Mouse (Mus musculus) E14TG2a.4 (cell line): ENCODE data around the gene Dzip1.

Experiments used
- H3K27me3 ChIP-seq: 2 replicates; pipeline ENCODE4 v1.6.1; 2014; ENCODE audit warnings: low read length, control low read depth; ENCODE audit not compliant: insufficient read depth
- H3K36me3 ChIP-seq: 2 replicates; pipeline ENCODE4 v1.6.1; 2014; ENCODE audit warnings: low read length, control low read depth; ENCODE audit not compliant: insufficient read depth
- H3K4me1 ChIP-seq: replicated peaks from 2 replicates; pipeline ENCODE4 v1.6.1; 2014; ENCODE audit warnings: low read depth, low read length, control low read depth
- H3K4me3 ChIP-seq: replicated peaks from 2 replicates; pipeline ENCODE4 v1.5.1; 2014; ENCODE audit warnings: mild to moderate bottlenecking, low read length
- H3K9me3 ChIP-seq: 2 replicates; pipeline ENCODE4 v1.6.1; 2014; ENCODE audit warnings: low read length, control low read depth
- CTCF ChIP-seq: conservative IDR thresholded peaks from 2 replicates; pipeline ENCODE4 v1.5.1; 2014; ENCODE audit warnings: low read length
- NANOG ChIP-seq: IDR thresholded peaks from 2 replicates; pipeline ENCODE4 v1.6.1; 2014; ENCODE audit warnings: borderline replicate concordance, low read length, mixed read lengths
- POU5F1 ChIP-seq: IDR thresholded peaks from 2 replicates; pipeline ENCODE4 v1.6.1; 2014; ENCODE audit warnings: low read length, borderline replicate concordance

Gene Dzip1

DNA sequence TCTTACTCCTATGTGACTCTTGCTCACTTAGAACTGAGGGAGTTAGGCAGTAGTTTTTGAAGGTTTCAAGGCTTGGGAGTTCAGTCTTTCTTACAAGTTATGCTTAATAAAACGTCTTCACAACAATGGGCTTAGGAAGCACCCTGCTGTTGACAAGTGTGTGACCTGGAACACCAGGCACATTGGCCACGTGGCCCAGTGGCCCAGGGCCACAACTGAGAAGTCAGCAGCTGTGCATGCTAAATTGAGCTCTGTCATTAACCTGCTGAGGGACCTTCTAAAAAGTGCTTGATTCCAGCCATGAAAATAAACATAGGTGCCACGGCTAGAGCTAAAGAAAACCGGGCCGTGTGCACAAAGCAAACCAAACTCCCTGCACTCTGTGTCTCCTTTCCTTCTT is 85.8 kb downstream of the Dzip1 start:
- Histone ChIP-seq H3K4me1 (peaks cover 2% of the 10 kb centered on the region; the same call in 1 of the 2 replicates), H3K9me3 (no peaks in the 10 kb centered on the region), H3K4me3 (no peak overlapping the region), H3K27me3 (no peaks in the 10 kb centered on the region), H3K36me3 (no peaks in the 10 kb centered on the region)
- TF ChIP-seq POU5F1 (no peak), CTCF (no peak), NANOG (no peak)

- Histone ChIP-seq H3K4me3 (no peak overlapping the region), H3K27me3 (no peaks in the 10 kb centered on the region), H3K9me3 (no peaks in the 10 kb centered on the region), H3K4me1 (peaks cover 4% of the 10 kb centered on the region; the same call in 1 of the 2 replicates), H3K36me3 (no peaks in the 10 kb centered on the region)
- TF ChIP-seq CTCF (no peak), NANOG (no peak), POU5F1 (no peak)
Measured at GRCm38 (mm10) chr14:118838556-118839120, 86.6 kb downstream of the Dzip1 start.

GRCm38 (mm10) chr14:118836754-118837153 is 88.5 kb downstream of the Dzip1 start:
- Histone ChIP-seq H3K27me3 (no peaks in the 10 kb centered on the region), H3K4me3 (no peak overlapping the region), H3K9me3 (no peaks in the 10 kb centered on the region), H3K4me1 (peaks cover 4% of the 10 kb centered on the region; the same call in 1 of the 2 replicates), H3K36me3 (no peaks in the 10 kb centered on the region)
- TF ChIP-seq POU5F1 = no peak
- TF ChIP-seq CTCF = no peak
- TF ChIP-seq NANOG = no peak

- Histone ChIP-seq H3K4me3 (no peak overlapping the region), H3K36me3 (no peaks in the 10 kb centered on the region), H3K9me3 (no peaks in the 10 kb centered on the region), H3K4me1 (peaks cover 4% of the 10 kb centered on the region; the same call in 1 of the 2 replicates), H3K27me3 (no peaks in the 10 kb centered on the region)
- no peak for TF ChIP-seq NANOG
- no peak for TF ChIP-seq POU5F1
- TF ChIP-seq CTCF = no peak
Measured at GRCm38 (mm10) chr14:118836145-118836544, 89.1 kb downstream of the Dzip1 start.

- H3K4me1 ChIP-seq = peaks cover 4% of the 10 kb centered on the region; the same call in 1 of the 2 replicates
- no peaks in the 10 kb centered on the region for H3K9me3 ChIP-seq
- no peaks in the 10 kb centered on the region; the same call in 1 of the 2 replicates for H3K27me3 ChIP-seq
- H3K36me3 ChIP-seq = no peaks in the 10 kb centered on the region
- no peak overlapping the region for H3K4me3 ChIP-seq
- TF ChIP-seq CTCF = no peak
- TF ChIP-seq POU5F1 = no peak
- no peak for TF ChIP-seq NANOG
Measured at GRCm38 (mm10) chr14:118834313-118834712, 90.9 kb downstream of the Dzip1 start.

- TF ChIP-seq NANOG = no peak
- TF ChIP-seq CTCF = no peak
- TF ChIP-seq POU5F1 = no peak
Measured at GRCm38 (mm10) chr14:118833241-118833640, 92.0 kb downstream of the Dzip1 start.

DNA sequence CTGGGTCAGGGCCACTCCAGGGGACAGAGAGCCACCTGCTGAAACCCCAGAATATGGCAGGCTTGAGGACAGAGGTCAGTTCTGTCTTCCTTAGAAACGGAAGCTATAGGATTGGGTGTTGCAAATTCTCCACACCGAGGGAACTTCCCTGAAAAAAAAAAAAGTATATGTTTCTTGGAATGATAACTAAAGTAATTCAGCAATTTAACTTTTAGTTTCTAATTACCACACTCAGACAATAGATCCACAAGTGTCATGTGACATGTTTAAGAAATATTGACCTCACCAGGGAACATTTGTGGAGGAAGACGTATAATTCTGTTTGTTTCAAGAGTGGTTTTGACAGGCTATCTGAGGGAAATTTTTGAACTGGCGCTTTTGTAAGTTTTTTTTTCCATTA is 93.7 kb downstream of the Dzip1 start:
- Histone ChIP-seq H3K36me3 (no peaks in the 10 kb centered on the region), H3K4me1 (peaks cover 14% of the 10 kb centered on the region), H3K27me3 (peaks cover 2% of the 10 kb centered on the region; the same call in 1 of the 2 replicates), H3K4me3 (no peak overlapping the region), H3K9me3 (no peaks in the 10 kb centered on the region)
- TF ChIP-seq POU5F1 (no peak), CTCF (no peak), NANOG (no peak)

More at GRCm38 (mm10) chr14:118833241-118833640, 92.0 kb downstream of the Dzip1 start:
- no peak overlapping the region for H3K4me3 ChIP-seq
- peaks cover 2% of the 10 kb centered on the region; the same call in 1 of the 2 replicates for H3K27me3 ChIP-seq
- peaks cover 4% of the 10 kb centered on the region; the same call in 1 of the 2 replicates for H3K4me1 ChIP-seq
- no peaks in the 10 kb centered on the region for H3K36me3 ChIP-seq
- H3K9me3 ChIP-seq = no peaks in the 10 kb centered on the region

DNA sequence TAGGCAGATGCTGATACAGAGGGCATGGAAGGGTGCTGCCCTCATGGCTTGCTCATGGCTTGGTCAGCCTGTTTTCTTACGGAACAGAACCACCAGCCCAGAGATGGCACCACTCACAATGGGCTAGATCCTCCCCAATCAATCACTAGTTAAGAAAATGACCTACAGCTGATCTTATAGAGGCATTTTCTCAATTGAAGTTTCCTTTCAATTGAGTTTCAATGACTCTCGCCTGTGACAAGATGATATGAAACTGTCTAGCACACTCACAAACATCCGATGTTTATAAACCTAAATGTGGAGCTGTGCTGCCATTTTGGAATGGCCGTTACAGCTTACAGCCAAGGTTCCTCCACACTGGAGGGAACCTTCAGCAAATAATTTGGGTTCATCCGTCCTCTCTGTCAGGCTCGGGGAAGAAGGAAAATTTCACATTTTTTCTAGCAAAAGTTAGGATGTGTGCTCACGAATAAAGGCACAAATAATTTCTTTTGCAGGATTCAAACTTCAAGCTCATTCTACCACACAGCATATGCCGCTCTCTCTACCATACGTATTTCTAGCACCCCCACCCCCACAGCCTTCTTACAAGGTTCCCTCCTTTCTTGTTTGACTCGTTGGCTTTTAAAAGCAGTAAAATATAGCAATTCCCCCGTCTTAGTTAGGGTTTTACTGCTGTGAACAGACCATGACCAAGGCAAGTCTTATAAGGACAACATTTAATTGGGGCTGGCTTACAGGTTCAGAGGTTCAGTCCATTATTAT is 95.7 kb downstream of the Dzip1 start:
- no peak for TF ChIP-seq NANOG
- no peak for TF ChIP-seq POU5F1
- TF ChIP-seq CTCF = no peak
- no peak overlapping the region for H3K4me3 ChIP-seq
- H3K9me3 ChIP-seq = no peaks in the 10 kb centered on the region
- H3K4me1 ChIP-seq = peaks cover 13% of the 10 kb centered on the region
- H3K36me3 ChIP-seq = no peaks in the 10 kb centered on the region
- peaks cover 2% of the 10 kb centered on the region; the same call in 1 of the 2 replicates for H3K27me3 ChIP-seq
